Mouse (Mus musculus) forebrain, embryonic 13.5 days (tissue): ENCODE measurements around the gene Ephx4. TPM values are rescaled to one million over a fixed set of nuclear protein-coding genes. Genes with fewer than 3 reads are reported as not detected.

Experiments used
- ATAC-seq: fragments of 200-750 bp; cut with Nextera tagmentation; 2 replicates; pipeline ENCODE4 v1.8.0; 2017
- H3K27ac ChIP-seq: fragments of 300-500 bp; sonication (generic); 2 replicates; pipeline ENCODE4 v1.5.1; 2015; ENCODE audit warnings: inconsistent platforms, mild to moderate bottlenecking, moderate library complexity
- H3K27me3 ChIP-seq: fragments of 300-500 bp; sonication (generic); 2 replicates; pipeline ENCODE4 v1.6.1; 2015; ENCODE audit warnings: mild to moderate bottlenecking, inconsistent platforms
- H3K36me3 ChIP-seq: fragments of 300-500 bp; sonication (generic); 2 replicates; pipeline ENCODE4 v1.6.1; 2015; ENCODE audit warnings: mild to moderate bottlenecking, inconsistent platforms; ENCODE audit not compliant: poor library complexity, severe bottlenecking
- H3K4me1 ChIP-seq: fragments of 300-500 bp; sonication (generic); 2 replicates; pipeline ENCODE4 v1.6.1; 2015; ENCODE audit warnings: inconsistent platforms
- H3K4me2 ChIP-seq: fragments of 300-500 bp; sonication (generic); 2 replicates; pipeline ENCODE4 v1.6.1; 2015; ENCODE audit warnings: inconsistent platforms, mild to moderate bottlenecking, moderate library complexity
- H3K4me3 ChIP-seq: fragments of 300-500 bp; sonication (generic); 2 replicates; pipeline ENCODE4 v1.5.1; 2015; ENCODE audit warnings: mild to moderate bottlenecking, inconsistent platforms
- H3K9ac ChIP-seq: fragments of 300-500 bp; sonication (generic); 2 replicates; pipeline ENCODE4 v1.6.1; 2015; ENCODE audit warnings: mild to moderate bottlenecking, inconsistent platforms
- H3K9me3 ChIP-seq: fragments of 300-500 bp; sonication (generic); replicated peaks from 2 replicates; pipeline ENCODE4 v1.6.1; 2016; ENCODE audit warnings: inconsistent platforms
- WGBS: fragments of 180-500 bp; shearing (Covaris S2); methylation state at CpG from one replicate; pipeline ENCODE4 v1.1.7; 2015; 5-methylcytosine and 5-hydroxymethylcytosine counted together
- polyA plus RNA-seq: library from polyadenylated mRNA; unstranded; fragments of >200 nt; fragmentation: Nextera tagmentation; extraction: Ambion mirVana; gene quantifications from 2 replicates; pipeline ENCODE4 v1.2.1, GENCODE M21; 2015

The Ephx4 gene
- polyA plus RNA-seq, 1 experiment from 2014 or later = 2.3 TPM

- Histone ChIP-seq H3K9me3 (no peaks in the 10 kb centered on the region), H3K4me1 (no peaks in the 10 kb centered on the region), H3K4me3 (no peak overlapping the region), H3K27ac (no peak overlapping the region), H3K9ac (no peak overlapping the region), H3K4me2 (no peak overlapping the region), H3K27me3 (no peaks in the 10 kb centered on the region), H3K36me3 (peaks cover 16% of the 10 kb centered on the region)
- WGBS = 87% methylated on average over 10 of the region's 10 CpGs
- no peak for ATAC-seq
Observed at GRCm38 (mm10) chr5:107470600-107471329, 68.2 kb downstream of the Ephx4 start.

Other genes starting within 250 kb of the Ephx4 start
- gene Tgfbr3, start 113.1 kb upstream of the Ephx4 start, polyA plus RNA-seq = 1.3 and 2.1 TPM in 2 replicates
- gene Brdt, start 71.6 kb upstream of the Ephx4 start, polyA plus RNA-seq = 1.1 TPM in 2 replicates
- not detected in 2 replicates for gene Lpcat2b, start 28.8 kb downstream of the Ephx4 start, polyA plus RNA-seq
- gene Btbd8, start 35.3 kb downstream of the Ephx4 start, polyA plus RNA-seq = 14.5 and 14.6 TPM in 2 replicates
- 0.57 and 0.71 TPM in 2 replicates for gene Gm42669, start 104.9 kb downstream of the Ephx4 start, polyA plus RNA-seq
- 0.06 and 0.11 TPM in 2 replicates for gene 1700028K03Rik, start 132.0 kb downstream of the Ephx4 start, polyA plus RNA-seq
- gene Rpap2, start 194.6 kb downstream of the Ephx4 start, polyA plus RNA-seq = 16.8 and 18.9 TPM in 2 replicates
- gene Glmn, start 195.2 kb downstream of the Ephx4 start, polyA plus RNA-seq = 29.0 and 29.9 TPM in 2 replicates